Mouse (Mus musculus) cerebellum, adult 2 months (tissue): ENCODE measurements at regions not wholly inside any gene's neighbourhood (a gene's known extent, or its start where the extent isn't known, plus 50 kb on each side); places are given as distances from the start of the nearest gene placed in this dataset.

ENCODE experiments used
- DNase-seq, 2 experiments: peaks; one replicate each; pipeline ENCODE4 v3.0.0; 2021
- H3K27ac ChIP-seq: fragments of 200-500 bp; 2 replicates; pipeline ENCODE4 v1.5.1; 2012; ENCODE audit warnings: low read length, control low read depth, inconsistent platforms; ENCODE audit not compliant: insufficient read depth
- H3K27me3 ChIP-seq: fragments of 200-500 bp; 2 replicates; pipeline ENCODE4 v1.6.1; 2012; ENCODE audit warnings: inconsistent platforms, mild to moderate bottlenecking, low read length, moderate library complexity; ENCODE audit not compliant: control insufficient read depth, insufficient read depth
- H3K4me1 ChIP-seq: fragments of 200-500 bp; 2 replicates; pipeline ENCODE4 v1.6.1; 2011; ENCODE audit warnings: low read length; ENCODE audit not compliant: control insufficient read depth, insufficient read depth
- H3K4me3 ChIP-seq: fragments of 200-500 bp; replicated peaks from 2 replicates; pipeline ENCODE3; 2011; ENCODE audit warnings: mild to moderate bottlenecking, low read depth, low read length, control low read depth; ENCODE audit not compliant: insufficient read depth
- CTCF ChIP-seq: fragments of 200-500 bp; IDR thresholded peaks from 2 replicates; pipeline ENCODE4 v1.5.1; 2011; ENCODE audit warnings: low read depth, mild to moderate bottlenecking, control low read depth, low read length, moderate library complexity, borderline replicate concordance; ENCODE audit not compliant: insufficient read depth
- POLR2A ChIP-seq: fragments of 200-500 bp; IDR thresholded peaks from 2 replicates; pipeline ENCODE4 v1.6.1; 2011; ENCODE audit warnings: low read length, control low read depth, borderline replicate concordance; ENCODE audit not compliant: insufficient read depth
- WGBS: fragments of 180-500 bp; shearing (Covaris S2); methylation state at CpG from one replicate; pipeline ENCODE4 v1.1.7; 2018; 5-methylcytosine and 5-hydroxymethylcytosine counted together

- DNase-seq: no peak
- TF ChIP-seq POLR2A (no peak), CTCF (no peak)
- 89% methylated on average over 7 of the region's 7 CpGs for WGBS
- no peaks in the 10 kb centered on the region for H3K4me1 ChIP-seq
- no peak overlapping the region for H3K4me3 ChIP-seq
- no peak overlapping the region for H3K27ac ChIP-seq
- H3K27me3 ChIP-seq: no peaks in the 10 kb centered on the region
Measured at GRCm38 (mm10) chr9:52271345-52272116, 103.2 kb upstream of the Zc3h12c start.

GRCm38 (mm10) chr9:52261538-52261937, 93.2 kb upstream of the Zc3h12c start:
- Histone ChIP-seq H3K27ac (no peak overlapping the region), H3K4me3 (no peak overlapping the region), H3K27me3 (no peaks in the 10 kb centered on the region), H3K4me1 (no peaks in the 10 kb centered on the region)
- TF ChIP-seq CTCF (no peak), POLR2A (no peak)
- 92% methylated on average over 2 of the region's 2 CpGs for WGBS
- no peak for DNase-seq

GRCm38 (mm10) chr9:52259459-52259858, 91.1 kb upstream of the Zc3h12c start:
- Histone ChIP-seq H3K27ac (no peak overlapping the region), H3K27me3 (no peaks in the 10 kb centered on the region), H3K4me3 (no peak overlapping the region), H3K4me1 (no peaks in the 10 kb centered on the region)
- no peak for DNase-seq
- TF ChIP-seq CTCF (no peak), POLR2A (no peak)
- 62% methylated on average over 9 of the region's 9 CpGs for whole genome bisulfite sequencing

- no peaks in the 10 kb centered on the region for H3K27me3 ChIP-seq
- WGBS: 67% methylated on average over 4 of the region's 4 CpGs
- H3K27ac ChIP-seq: no peak overlapping the region
- no peak for DNase-seq
- H3K4me3 ChIP-seq: no peak overlapping the region
- H3K4me1 ChIP-seq: no peaks in the 10 kb centered on the region
- no peak for TF ChIP-seq POLR2A
- no peak for TF ChIP-seq CTCF
Measured at GRCm38 (mm10) chr9:52255692-52256091, 87.3 kb upstream of the Zc3h12c start.

- no peaks in the 10 kb centered on the region for H3K4me1 ChIP-seq
- no peaks in the 10 kb centered on the region for H3K27me3 ChIP-seq
- no peak for TF ChIP-seq POLR2A
- TF ChIP-seq CTCF: no peak
- DNase-seq: no peak
- WGBS: 58% methylated on average over 6 of the region's 6 CpGs
- H3K4me3 ChIP-seq: no peak overlapping the region
- no peak overlapping the region for H3K27ac ChIP-seq
Measured at GRCm38 (mm10) chr9:52254475-52254874, 86.1 kb upstream of the Zc3h12c start.

DNA sequence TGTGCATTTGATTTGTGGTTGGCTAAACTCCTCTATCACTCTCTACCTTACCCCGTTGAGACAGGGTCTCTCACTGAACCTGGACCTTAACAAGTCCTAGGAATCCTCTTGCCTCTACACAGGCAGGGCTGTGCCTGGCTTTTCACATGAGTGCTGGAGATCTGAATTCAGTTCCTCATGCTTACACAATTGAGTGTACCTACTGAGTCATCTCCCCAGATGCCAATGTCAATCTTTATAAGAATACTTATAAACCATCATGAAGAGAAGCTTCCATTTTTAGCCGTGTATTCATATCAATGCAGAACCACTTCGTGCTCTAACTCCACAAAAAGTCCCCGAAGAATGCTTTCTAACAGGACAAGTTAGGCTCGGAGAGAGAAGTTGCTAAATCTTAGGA, 83.1 kb upstream of the Zc3h12c start:
- DNase-seq: no peak
- WGBS: 91% methylated on average over 5 of the region's 5 CpGs
- TF ChIP-seq POLR2A: no peak
- no peak for TF ChIP-seq CTCF
- Histone ChIP-seq H3K4me3 (no peak overlapping the region), H3K27me3 (no peaks in the 10 kb centered on the region), H3K4me1 (no peaks in the 10 kb centered on the region), H3K27ac (no peak overlapping the region)

GRCm38 (mm10) chr9:52246712-52247111, 78.3 kb upstream of the Zc3h12c start:
- 82% methylated on average over 1 of the region's 1 CpGs for WGBS
- Histone ChIP-seq H3K4me1 (no peaks in the 10 kb centered on the region), H3K27me3 (no peaks in the 10 kb centered on the region), H3K27ac (no peak overlapping the region), H3K4me3 (no peak overlapping the region)
- TF ChIP-seq POLR2A (no peak), CTCF (no peak)
- DNase-seq: no peak

DNA sequence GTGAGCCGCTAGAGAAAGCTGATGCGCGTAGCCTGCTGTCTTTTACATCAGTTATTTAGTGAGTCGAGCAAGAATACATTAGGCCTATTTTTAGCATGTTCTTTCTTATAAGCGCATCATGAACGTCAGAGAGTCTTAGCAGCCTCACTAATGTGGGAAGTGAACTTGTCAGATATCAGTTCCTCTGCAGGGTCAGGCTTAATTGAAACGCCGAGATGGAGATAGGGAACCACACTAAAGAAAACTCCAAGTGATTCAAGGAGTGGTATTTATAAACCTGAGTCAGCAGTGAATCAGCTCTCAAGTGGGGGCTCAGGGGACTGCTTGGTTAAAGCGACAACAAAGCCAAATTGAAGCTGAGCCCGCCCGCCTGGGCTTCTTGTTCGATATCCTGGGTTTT, 75.7 kb upstream of the Zc3h12c start:
- WGBS: 80% methylated on average over 12 of the region's 12 CpGs
- TF ChIP-seq CTCF (no peak), POLR2A (no peak)
- H3K27ac ChIP-seq: no peak overlapping the region

GRCm38 (mm10) chr9:52243032-52243431, 74.7 kb upstream of the Zc3h12c start:
- Histone ChIP-seq H3K27ac (no peak overlapping the region), H3K27me3 (no peaks in the 10 kb centered on the region), H3K4me3 (no peak overlapping the region), H3K4me1 (no peaks in the 10 kb centered on the region)
- TF ChIP-seq CTCF (no peak), POLR2A (no peak)
- DNase-seq: no peak
- WGBS: 78% methylated on average over 2 of the region's 2 CpGs

More for the DNA sequence above, 75.7 kb upstream of the Zc3h12c start:
- no peak for DNase-seq
- Histone ChIP-seq H3K4me3 (no peak overlapping the region), H3K27me3 (no peaks in the 10 kb centered on the region), H3K4me1 (no peaks in the 10 kb centered on the region)
